Mouse (Mus musculus) stomach, embryonic 14.5 days (tissue): ENCODE data around the gene Ears2. TPM values are rescaled to one million over a fixed set of nuclear protein-coding genes. Genes with fewer than 3 reads are reported as not detected.
"Not testable (repeated sequence)": the region's sequence is repeated elsewhere in the genome, so short reads cannot be mapped to it uniquely, and the experiment has no call there.

Experiments used
- ATAC-seq: fragments of 200-750 bp; cut with Nextera tagmentation; 2 replicates; pipeline ENCODE4 v1.8.0; 2017; ENCODE audit warnings: low read depth, moderate TSS enrichment; ENCODE audit not compliant: insufficient number of reproducible peaks, insufficient read depth, low FRiP score
- H3K27ac ChIP-seq: fragments of 300-500 bp; sonication (generic); 2 replicates; pipeline ENCODE4 v1.5.1; 2014; ENCODE audit warnings: mild to moderate bottlenecking, low read length, moderate library complexity, mixed read lengths
- H3K27me3 ChIP-seq: fragments of 300-500 bp; sonication (generic); 2 replicates; pipeline ENCODE4 v1.6.1; 2014; ENCODE audit warnings: low read length, control low read depth, mixed read lengths; ENCODE audit not compliant: control insufficient read depth, insufficient read depth
- H3K36me3 ChIP-seq: fragments of 300-500 bp; sonication (generic); 2 replicates; pipeline ENCODE4 v1.6.1; 2014; ENCODE audit warnings: mild to moderate bottlenecking, control low read depth, low read length, moderate library complexity, mixed read lengths; ENCODE audit not compliant: control insufficient read depth, insufficient read depth
- H3K4me1 ChIP-seq: fragments of 300-500 bp; sonication (generic); 2 replicates; pipeline ENCODE4 v1.6.1; 2014; ENCODE audit warnings: low read length, control low read depth, mixed read lengths; ENCODE audit not compliant: control insufficient read depth, insufficient read depth
- H3K4me2 ChIP-seq: fragments of 300-500 bp; sonication (generic); replicated peaks from 2 replicates; pipeline ENCODE4 v1.6.1; 2014; ENCODE audit warnings: low read depth, low read length, control low read depth
- H3K4me3 ChIP-seq: fragments of 300-500 bp; sonication (generic); 2 replicates; pipeline ENCODE4 v1.5.1; 2014; ENCODE audit warnings: low read depth, low read length, control low read depth
- H3K9ac ChIP-seq: fragments of 300-500 bp; sonication (generic); replicated peaks from 2 replicates; pipeline ENCODE4 v1.6.1; 2014; ENCODE audit warnings: low read depth, mild to moderate bottlenecking, control low read depth, low read length, moderate library complexity, mixed read lengths
- H3K9me3 ChIP-seq: fragments of 300-500 bp; sonication (generic); 2 replicates; pipeline ENCODE4 v1.6.1; 2016; ENCODE audit warnings: low read depth, low read length, control low read depth; ENCODE audit not compliant: control insufficient read depth
- WGBS: fragments of 180-500 bp; shearing (Covaris S2); extraction: QIAGEN DNeasy Blood & Tissue Kit; methylation state at CpG from one replicate; pipeline ENCODE4 v1.1.7; 2014; 5-methylcytosine and 5-hydroxymethylcytosine counted together
- polyA plus RNA-seq: library from polyadenylated mRNA; unstranded; fragments of >200 nt; fragmentation: Nextera tagmentation; extraction: Ambion mirVana; gene quantifications from 2 replicates; pipeline ENCODE4 v1.2.1, GENCODE M21; 2014

Gene Ears2
- polyA plus RNA-seq: 17.9 and 18.7 TPM in 2 replicates

DNA sequence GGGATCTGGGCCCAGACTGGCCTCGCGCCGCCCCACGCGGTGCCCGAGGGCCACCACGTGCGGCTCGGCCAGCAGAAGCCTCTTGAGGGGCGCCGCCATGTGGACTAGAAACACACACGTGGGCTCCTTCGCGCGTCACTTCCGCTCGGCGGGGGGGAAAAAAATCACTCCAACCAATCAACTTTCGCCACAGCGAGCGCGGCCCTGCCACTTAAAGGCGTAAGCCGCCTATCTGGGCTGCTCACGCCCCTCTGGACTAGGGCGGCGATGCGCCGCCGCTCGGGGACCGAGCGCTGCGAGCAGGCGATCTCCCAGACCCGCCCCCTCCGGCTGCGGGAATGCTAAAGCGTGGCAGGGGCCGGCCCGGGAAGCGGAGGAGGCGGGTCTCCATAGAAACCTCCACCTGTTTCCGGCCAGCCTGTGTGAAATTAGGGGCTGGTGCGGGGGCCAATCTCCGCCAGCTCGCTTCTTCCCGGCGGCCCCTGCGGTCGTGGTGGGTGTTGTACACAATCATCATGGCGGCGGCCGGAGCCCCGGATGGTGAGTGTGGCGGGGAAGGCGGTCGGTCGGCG is at the start of gene Ears2, which contains the start of gene Ubfd1:
Ears2 (minus strand) TSS at position 319 of the 572 bp plus-strand sequence.
Ubfd1 (plus strand) TSS at position 231 of the 572 bp plus-strand sequence.
- no peaks in the 10 kb centered on the region for H3K9me3 ChIP-seq
- peak within 1 kb of the TSS; percentile 94 for H3K27ac ChIP-seq
- H3K4me2 ChIP-seq: peak within 1 kb of the TSS; percentile 73
- H3K4me3 ChIP-seq: peak within 1 kb of the TSS; percentile 64
- 0% methylated on average over 58 of the region's 60 CpGs for WGBS
- ATAC-seq: peak; percentile 99
- H3K27me3 ChIP-seq: no peaks in the 10 kb centered on the region
- H3K9ac ChIP-seq: peak within 1 kb of the TSS; percentile 89
- peaks cover 27% of the 10 kb centered on the region for H3K36me3 ChIP-seq
- H3K4me1 ChIP-seq: peaks cover 15% of the 10 kb centered on the region; the same call in 1 of the 2 replicates

GRCm38 (mm10) chr7:122108206-122108605 is 41.1 kb upstream of the Ears2 start:
- no peak for ATAC-seq
- no peak overlapping the region for H3K27ac ChIP-seq
- H3K4me3 ChIP-seq: no peak overlapping the region
- H3K4me1 ChIP-seq: no peaks in the 10 kb centered on the region
- H3K9ac ChIP-seq: no peak overlapping the region
- H3K9me3 ChIP-seq: no peaks in the 10 kb centered on the region
- no peak overlapping the region for H3K4me2 ChIP-seq
- 96% methylated on average over 6 of the region's 6 CpGs for WGBS
- no peaks in the 10 kb centered on the region for H3K27me3 ChIP-seq
- peaks cover 18% of the 10 kb centered on the region; the same call in 1 of the 2 replicates for H3K36me3 ChIP-seq

DNA sequence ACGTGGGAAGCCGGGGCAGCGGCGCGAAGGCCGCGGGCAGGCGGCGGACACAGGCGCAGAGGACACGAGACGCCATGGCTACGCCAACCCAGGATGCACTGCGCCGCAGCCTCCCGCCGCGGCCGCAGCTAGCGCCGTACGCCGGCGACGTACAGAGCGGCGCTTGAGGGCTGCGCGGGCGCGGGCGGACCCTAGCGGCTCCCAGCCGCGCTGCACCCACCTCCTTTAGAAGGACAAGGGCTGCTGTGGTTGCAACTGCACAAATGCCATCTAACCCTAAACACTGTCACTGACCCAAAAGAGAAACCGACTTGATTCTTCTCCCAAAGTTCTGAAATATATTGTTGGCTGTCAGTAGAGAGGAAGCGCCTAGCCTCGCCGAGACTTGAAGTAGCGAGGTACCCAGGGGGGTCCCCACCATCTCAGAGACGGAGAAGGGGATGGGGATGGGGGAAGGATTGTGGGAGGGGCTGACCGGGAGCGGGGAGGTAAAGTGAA is 34.7 kb upstream of the Ears2 start, which contains the start of gene Ndufab1:
Ndufab1 (minus strand) TSS at position 140 of the 498 bp plus-strand sequence.
- Histone ChIP-seq H3K27ac (no peak within 1 kb of the TSS), H3K9ac (peak within 1 kb of the TSS; percentile 82), H3K36me3 (peaks cover 14% of the 10 kb centered on the region), H3K9me3 (no peaks in the 10 kb centered on the region), H3K27me3 (no peaks in the 10 kb centered on the region), H3K4me2 (peak within 1 kb of the TSS; percentile 82), H3K4me1 (peaks cover 6% of the 10 kb centered on the region), H3K4me3 (peak within 1 kb of the TSS; percentile 68)
- WGBS: under 1% methylated on average over 41 of the region's 43 CpGs
- ATAC-seq: peak; percentile 99

GRCm38 (mm10) chr7:122101014-122101746 is 34.1 kb upstream of the Ears2 start:
- 6% methylated on average over 25 of the region's 28 CpGs for WGBS
- H3K4me1 ChIP-seq, H3K27ac ChIP-seq, H3K9me3 ChIP-seq, H3K27me3 ChIP-seq: not testable (repeated sequence)
- Histone ChIP-seq H3K4me3 (peak overlapping the region; percentile 68), H3K36me3 (peaks cover 20% of the 10 kb centered on the region), H3K4me2 (peak overlapping the region; percentile 82), H3K9ac (peak overlapping the region; percentile 82)
- peak; percentile 70 for ATAC-seq

DNA sequence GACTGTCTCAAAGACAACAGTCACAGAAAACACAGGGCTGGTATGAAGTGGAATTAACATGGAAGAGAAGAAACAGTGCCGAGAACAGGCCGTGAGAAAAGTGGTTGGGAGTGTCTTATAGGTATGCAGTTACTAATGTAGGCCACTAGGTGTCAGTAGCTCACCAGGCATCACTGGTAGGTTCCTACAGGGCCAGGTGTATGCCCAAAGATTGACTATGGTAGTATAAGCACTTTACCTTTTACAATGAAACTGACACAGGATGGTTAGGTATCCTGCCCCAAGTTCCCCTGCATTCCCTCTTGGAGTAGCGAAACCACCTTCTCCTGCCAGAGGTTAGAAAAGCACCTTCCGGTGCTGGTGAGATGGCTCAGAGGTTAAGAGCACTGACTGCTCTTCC is 32.2 kb upstream of the Ears2 start:
- Histone ChIP-seq H3K4me2 (no peak overlapping the region), H3K4me3 (no peak overlapping the region), H3K9ac (no peak overlapping the region), H3K9me3 (no peaks in the 10 kb centered on the region), H3K27me3 (no peaks in the 10 kb centered on the region), H3K27ac (no peak overlapping the region), H3K36me3 (peaks cover 39% of the 10 kb centered on the region), H3K4me1 (peaks cover 6% of the 10 kb centered on the region)
- 62% methylated on average over 4 of the region's 4 CpGs for WGBS
- no peak; the same call in 1 of the 2 replicates for ATAC-seq

DNA sequence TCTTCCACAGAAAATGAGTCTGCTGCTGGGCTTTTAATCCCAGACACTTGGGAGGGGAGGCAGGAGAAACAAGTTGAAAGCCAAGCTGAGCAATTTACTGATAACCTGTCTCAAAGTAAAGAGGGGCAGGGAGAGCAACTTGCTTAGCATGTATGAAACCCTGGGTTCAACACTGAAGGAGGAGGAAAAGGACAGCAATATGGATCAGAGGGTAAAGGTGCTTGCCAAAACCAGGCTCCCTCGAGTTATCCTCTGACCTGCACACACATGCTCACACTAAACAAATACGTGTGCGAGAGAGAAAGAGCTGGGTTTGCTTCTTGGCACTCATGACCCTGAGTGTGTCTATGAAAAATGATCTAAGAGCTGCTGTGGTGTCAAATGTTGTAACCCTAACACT is 30.9 kb upstream of the Ears2 start:
- no peak overlapping the region for H3K4me2 ChIP-seq
- H3K27ac ChIP-seq: no peak overlapping the region
- 92% methylated on average over 3 of the region's 3 CpGs for WGBS
- no peaks in the 10 kb centered on the region for H3K9me3 ChIP-seq
- ATAC-seq: no peak
- H3K27me3 ChIP-seq: no peaks in the 10 kb centered on the region
- H3K36me3 ChIP-seq: peaks cover 45% of the 10 kb centered on the region
- peaks cover 6% of the 10 kb centered on the region for H3K4me1 ChIP-seq
- no peak overlapping the region for H3K9ac ChIP-seq
- no peak overlapping the region for H3K4me3 ChIP-seq

- H3K27ac ChIP-seq: no peak overlapping the region
- H3K4me1 ChIP-seq: no peaks in the 10 kb centered on the region
- no peak overlapping the region for H3K9ac ChIP-seq
- H3K27me3 ChIP-seq: no peaks in the 10 kb centered on the region
- peaks cover 72% of the 10 kb centered on the region for H3K36me3 ChIP-seq
- H3K4me2 ChIP-seq: no peak overlapping the region
- no peak overlapping the region for H3K4me3 ChIP-seq
- no peak for ATAC-seq
- 90% methylated on average over 2 of the region's 2 CpGs for WGBS
- no peaks in the 10 kb centered on the region for H3K9me3 ChIP-seq
These were observed 27.7 kb upstream of the Ears2 start for GRCm38 (mm10) chr7:122094564-122095330.
